Mouse (Mus musculus) kidney, adult 18-20 months (tissue): ENCODE measurements around the gene Siva1.

Experiments
- DNase-seq: peaks from one replicate; pipeline ENCODE4 v3.0.0; 2021

Siva1 gene

DNA sequence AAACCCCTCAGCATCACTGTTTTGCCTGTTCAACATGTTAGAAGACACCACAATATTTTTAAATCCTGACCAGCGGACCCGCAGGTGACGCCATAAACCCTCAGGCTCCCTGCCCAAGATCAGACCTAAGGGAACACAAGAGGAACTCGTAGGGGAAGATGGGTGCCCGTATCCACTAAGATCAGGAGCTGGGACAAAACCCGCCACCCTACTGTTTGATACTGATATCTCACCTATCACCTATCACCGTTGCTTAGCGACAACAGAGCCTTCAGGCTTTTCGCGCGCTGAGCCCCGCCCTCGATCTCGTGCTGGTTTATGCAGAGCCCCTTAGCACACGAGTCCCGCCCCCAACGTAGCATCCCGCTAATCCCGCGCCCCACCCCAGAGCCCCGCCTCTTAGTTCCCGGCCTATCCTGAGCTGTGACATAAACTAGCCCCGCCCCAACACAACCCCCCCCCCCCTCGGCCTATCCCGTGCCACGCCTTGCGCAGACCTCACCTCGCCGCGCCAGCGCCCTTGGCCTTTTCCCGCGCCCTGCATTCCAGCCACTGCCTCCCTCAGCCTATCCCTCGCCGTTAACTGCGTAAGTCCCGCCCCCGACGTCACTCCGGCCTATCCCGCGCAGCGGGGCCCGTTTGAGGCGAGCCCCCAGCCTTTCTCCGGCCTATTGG is at the start of gene Siva1:
Siva1 (plus strand) TSS at position 500 of the 675 bp plus-strand sequence.
- peak; percentile 97 for DNase-seq

DNA sequence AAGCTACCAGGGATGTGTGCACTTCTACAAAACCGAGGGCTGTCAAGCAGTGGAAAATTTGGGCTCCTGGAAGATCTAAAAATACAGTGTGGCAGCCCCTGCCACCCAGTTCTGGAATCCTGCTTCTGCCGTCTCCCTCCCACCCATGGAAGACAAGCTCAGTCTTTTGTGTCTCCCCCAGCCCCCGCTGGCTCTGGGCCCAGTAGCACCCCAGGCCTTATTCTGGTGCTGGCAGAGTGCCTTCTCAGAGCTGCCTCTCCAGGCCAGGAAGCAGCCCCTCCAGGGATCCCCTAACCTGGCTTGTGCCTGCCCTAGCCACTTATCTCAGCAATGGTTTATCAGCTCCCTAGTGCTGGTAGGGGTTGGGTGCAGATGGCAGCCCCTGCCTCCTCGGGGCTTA is 49.5 kb upstream of the Siva1 start:
- DNase-seq: no peak

DNA sequence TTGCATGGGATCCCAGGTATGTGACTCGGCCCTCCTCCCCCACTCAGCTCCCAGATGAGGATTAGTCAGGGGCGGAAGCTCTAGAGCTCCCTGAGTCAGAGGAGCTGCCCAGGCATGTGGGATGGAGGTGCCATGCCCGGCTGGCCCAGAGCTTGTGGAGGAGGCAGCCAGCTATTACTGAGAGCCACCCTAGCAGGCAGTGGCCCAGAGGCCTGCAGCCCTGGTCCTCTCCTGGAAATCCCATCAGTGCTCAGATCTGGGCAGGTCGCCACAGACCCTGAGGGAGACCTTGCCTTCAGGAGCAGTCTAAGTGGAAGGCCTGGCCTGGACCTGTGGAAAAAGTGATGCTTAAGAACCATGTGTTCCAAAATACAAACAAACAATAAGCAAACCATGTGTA is 48.9 kb upstream of the Siva1 start:
- DNase-seq: no peak

DNA sequence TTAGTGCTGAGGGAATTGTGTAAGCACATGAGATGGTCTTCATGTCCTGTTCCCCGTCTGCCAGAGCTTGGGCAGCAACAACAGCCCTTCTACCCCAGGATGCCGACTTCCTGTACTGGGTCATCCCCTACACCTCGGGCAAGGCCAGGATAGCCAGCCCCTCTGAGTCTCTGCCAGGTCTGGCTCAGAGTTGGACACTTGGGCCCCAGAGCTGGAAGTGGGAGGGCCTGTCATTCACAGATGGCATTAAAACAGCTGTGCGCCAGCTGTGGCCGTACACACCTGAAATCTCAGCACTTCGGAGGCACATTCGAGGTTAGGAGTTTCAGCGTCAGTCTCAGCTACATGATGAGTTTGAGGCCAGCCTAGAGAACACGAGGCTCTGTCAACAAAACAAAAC is 48.0 kb upstream of the Siva1 start:
- no peak for DNase-seq

DNA sequence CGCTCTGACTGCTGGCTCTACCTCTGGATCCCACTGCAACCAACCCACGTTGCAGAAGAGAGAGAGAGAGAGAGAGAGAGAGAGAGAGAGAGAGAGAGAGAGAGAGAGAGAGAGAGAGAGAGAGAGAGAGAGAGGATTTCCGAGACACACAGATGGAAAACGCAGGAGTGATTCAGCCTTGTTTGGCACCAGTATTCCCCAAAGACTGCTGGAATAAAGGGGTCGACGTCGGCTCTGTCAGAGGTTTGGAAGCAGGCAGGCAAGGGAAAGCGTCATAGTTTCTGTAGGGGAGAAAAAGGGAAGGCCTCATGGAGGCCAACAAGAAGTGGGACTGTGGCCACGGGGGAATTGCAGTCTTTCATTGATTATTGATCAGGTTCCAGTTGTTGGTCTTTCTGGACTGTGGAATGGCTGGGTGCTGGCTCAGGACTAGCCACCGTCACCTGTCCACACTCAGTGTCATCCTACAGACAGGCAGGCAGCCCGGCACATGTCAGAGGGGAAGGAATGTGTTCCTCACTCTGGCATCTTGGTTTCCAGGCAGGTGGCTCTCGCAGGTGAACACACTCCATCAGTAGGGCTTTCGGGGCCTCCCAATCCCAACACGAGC is 47.5 kb upstream of the Siva1 start:
- no peak for DNase-seq

DNA sequence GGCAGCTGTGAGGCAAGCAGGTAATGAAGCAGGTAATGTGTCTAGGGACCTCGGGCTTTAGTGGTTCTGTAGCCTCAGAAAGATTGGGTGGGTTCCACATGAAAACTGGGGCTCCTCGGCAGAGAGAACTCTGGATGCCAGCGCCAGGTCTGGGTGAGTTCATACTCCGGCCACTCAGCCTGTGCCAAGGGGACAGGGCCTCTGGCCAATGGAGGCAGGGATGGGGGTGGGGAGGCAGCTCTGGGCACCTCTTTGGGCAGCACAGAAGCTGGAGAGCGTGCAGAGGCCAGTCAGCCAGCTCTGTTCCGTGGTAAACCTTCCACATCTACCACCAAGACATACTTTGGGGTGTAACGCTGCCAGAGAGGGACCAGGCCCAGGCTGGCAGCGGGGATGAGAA is 46.9 kb upstream of the Siva1 start:
- DNase-seq: no peak

DNA sequence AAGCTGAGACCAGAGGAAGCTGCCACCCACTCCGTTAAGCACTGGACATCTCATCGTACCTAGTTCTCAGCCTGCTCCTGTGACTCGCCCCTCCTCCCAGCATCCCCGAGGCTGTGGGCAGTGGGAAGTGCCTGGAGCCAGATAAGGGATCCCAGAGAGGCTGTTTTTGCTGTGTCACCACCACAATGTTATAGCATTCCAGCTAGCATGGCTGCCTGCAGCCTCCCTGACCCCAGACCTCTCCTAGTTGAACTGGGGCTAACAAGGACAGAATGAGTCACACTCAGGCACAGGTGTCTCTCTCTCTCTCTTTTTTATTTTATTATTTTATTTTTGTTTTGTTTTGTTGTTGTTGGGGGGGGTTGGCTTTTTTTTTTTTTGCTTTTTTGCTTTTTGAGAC is 45.3 kb upstream of the Siva1 start:
- DNase-seq: no peak

DNA sequence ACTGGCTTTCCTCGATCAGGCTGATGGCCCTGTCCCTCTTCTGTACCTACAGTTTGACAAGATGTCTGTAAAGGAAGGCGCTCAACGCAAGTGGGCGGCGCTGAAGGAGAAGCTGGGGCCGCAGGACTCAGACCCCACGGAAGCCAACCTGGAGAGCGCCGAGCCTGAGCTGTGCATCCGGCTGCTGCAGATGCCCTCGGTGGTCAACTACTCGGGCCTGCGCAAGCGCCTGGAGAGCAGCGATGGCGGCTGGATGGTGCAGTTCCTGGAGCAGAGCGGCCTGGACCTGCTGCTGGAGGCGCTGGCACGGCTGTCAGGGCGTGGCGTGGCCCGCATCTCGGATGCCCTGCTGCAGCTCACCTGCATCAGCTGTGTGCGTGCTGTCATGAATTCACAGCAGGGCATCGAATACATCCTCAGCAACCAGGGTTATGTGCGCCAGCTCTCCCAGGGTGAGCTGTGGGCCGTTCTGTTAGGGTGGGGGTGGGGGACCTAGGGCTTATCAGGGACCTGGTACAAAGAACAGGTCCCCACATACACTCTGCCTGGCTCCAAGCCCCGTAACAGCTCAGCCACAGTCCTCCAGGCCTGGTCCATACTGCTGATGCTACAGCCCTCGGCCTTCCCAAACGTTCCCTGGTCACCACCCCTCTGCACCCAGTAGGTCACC is 44.4 kb upstream of the Siva1 start:
- no peak for DNase-seq

DNA sequence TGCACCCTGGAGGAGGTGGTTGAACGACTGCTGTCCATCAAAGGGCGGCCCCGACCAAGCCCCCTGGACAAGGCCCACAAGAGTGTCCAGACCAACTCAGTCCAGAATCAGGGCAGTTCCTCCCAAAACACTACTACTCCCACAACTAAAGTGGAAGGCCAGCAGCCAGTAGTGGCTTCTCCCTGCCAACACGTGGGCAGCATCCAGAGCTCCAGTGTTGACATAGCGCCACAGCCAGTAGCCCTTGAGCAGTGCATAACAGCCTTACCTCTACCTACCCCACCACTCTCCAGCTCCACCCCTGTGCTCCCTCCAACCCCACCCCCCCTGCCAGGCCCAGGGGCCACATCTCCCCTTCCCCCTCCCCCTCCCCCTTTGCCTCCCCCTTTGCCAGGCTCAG is 40.5 kb upstream of the Siva1 start:
- DNase-seq: no peak

DNA sequence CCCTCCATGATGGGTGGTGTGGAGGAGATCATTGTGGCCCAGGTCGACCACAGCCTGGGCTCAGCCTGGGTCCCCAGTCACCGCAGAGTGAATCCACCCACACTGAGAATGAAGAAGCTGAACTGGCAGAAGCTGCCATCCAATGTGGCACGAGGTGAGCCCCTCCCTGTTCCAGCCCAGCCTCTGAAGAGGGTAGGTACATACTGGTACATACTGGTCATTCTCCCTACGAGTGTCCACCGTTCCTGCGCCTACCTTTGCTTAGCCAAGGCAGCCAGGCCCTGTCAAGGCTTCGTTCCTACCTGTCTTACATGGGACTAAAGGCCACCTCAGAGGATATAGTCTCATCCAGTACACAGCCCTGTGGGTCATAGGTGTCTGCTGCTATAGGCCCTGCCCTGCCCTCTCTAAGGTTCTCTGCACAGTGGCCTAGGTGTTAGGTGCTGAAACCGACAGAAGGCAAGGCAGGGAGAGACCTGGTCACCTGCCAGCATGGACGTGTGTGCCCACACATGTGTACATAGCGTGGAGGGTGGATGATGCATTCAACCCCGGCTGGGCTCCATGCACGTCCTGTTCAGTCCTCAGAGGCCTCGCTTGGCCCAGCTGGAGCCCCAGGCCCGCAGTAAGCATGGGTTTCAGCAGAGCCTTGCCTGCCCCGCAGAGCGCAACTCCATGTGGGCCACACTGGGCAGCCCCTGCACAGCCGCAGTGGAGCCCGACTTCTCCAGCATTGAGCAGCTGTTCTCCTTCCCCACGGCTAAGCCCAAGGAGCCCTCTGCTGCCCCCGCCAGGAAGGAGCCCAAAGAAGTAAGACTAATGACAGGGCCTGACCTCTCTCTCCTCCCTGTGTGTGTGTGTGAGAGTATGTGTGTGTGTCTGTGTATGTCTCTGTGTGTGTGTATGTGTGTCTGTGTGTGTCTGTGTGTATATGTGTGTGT is 39.5 kb upstream of the Siva1 start:
- DNase-seq: peak; percentile 21

DNA sequence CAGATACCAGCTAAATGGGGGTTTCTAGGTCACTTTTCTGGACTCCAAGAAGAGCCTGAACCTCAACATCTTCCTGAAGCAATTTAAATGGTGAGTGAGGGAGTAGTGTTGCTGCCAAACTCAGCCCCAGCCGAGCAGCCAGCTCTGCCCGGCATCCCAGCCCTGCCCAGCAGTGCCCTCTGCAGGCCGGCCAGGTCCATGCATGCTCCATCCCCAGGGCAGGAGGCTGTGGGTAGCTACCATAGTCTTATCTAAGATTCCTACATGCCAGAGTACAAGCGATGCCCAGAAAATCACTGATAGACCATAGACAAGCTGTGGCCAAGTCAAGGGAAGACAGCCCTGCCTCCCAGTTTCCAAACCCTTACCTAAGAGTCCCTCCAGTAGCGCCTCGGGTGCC is 38.7 kb upstream of the Siva1 start:
- DNase-seq: peak; percentile 79

DNA sequence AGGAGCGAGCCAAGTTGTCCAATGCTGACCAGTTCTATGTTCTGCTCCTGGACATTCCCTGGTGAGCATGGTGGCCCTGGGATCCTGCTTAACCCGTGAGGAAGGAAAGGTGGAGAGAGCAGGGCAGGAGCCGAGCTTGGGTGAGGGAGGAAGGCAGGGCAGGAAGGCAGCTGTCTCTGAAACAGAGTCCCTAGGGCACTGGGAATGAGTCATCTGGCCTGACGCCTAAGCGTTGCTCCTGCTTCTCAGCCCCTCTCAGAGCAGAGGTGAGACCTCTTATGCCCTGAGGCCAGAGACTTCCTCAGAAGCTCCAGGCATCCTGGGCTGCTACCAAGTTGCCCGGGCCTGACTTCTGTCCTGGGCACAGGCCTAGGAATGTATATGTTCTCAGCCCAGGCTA is 37.5 kb upstream of the Siva1 start:
- no peak for DNase-seq

DNA sequence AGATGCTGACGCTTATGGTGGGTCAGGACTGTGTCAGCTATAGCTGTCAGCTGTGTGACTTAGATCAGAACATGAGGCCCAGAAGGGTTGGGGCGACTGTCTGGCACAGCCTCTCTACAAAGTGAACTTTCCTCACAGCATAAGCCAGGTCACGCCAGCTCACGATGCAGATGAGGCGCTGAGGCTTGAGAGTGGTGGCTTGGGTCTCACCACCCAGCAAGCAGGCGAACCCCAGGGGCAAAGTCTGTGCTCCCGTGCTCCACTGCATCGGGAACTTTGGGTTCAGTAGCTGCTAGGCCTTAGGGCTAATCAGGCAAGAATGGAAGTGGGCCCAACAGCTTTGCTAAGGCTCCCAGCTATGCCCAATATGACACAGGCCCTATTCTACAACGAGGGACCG is 35.4 kb upstream of the Siva1 start:
- DNase-seq: peak; percentile 22

DNA sequence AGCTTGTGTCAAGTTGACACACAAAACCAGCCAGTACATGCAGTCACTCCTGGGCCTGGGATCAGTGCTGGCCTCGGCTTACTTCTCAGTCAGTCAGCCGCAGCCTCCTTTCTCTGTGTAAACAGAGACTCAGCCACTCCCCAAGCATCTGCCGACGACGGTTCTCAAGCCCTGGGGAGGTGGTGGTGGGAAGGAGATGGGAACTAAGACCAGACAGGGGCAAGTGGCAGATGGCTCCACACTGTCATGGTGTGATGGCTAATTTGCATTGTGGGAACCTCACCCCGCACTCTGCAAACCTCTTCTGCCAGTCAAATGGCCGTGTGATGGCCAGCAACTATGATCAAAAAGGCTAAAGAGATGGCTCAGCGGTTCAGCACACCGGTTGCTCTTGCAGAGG is 27.8 kb upstream of the Siva1 start:
- no peak for DNase-seq

DNA sequence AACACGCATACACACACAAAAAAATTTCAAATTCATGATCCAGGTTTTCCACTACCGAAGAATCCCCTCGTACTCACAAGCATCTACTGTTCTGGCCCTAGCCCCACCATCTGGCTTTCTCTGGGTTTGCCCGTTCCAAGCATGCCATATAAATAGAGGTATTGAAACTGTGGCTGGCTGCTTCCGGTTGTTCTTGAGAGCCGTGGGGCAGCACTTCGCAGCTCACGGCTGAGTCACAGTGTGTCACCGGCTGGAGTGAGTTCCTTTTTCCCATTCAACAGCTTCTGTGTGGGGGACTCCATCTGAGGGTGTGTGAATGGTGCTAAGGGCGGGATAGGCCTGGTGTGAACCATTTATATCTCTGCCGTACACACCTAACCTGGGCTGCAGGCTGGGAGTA is 27.3 kb upstream of the Siva1 start:
- DNase-seq: no peak

DNA sequence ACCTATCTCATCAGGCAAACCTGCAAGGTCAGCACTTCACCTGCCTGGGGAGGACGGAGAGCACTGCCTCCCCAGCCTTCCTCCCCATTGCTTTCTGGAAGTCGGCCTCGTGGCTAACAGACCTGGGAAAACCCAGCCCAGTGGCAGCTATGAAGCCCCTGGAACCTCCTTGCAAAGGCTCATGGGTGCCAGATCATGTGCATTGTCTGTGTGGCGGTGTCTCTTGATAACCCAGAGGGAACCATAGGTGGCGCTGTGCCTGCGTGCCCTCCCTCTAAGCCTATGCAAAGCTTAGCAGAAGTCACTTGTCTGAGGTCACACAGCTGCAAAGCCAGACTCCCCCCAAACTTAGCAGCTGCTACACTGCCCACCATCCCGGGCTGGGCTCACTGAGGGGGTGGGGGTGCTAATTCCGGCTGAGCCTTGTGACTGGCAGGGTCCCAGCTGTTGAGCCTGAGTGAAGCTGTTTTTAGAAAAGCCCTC is 26.5 kb upstream of the Siva1 start:
- DNase-seq: peak; percentile 68

DNA sequence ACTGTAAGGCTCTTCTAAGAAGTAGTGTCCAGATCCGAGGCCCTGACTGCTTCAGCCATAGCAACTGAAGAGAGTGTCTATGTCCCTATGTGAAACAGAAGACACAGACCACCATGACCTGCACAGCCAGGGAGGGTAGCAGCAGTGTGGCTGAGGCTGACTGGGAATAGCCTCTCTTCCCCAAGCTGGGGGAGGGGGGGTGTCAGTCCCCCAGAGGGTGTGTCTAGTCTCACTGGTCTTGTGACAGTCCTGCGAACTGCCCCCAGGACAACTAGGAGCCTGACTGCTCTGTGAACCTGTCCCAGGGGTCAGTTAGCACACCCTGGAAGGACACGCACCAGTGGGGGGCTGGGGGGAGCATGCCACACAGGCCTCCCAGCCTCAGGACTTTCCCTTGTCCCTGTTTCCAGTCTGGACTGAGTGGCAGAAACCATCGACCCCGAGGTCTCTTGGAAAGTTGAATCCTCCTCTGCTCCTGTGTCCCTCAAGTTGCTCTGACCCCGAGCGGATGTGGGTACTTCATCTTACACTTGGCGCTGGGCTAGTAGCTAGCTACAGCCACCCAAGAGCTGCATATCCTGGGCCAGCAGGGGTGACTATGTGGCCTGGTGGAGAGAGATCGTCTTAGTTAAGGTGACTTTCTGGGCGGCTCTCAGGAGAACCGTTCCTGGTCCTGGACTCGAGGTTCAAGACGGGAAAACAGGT is 25.3 kb upstream of the Siva1 start:
- peak; percentile 47 for DNase-seq

DNA sequence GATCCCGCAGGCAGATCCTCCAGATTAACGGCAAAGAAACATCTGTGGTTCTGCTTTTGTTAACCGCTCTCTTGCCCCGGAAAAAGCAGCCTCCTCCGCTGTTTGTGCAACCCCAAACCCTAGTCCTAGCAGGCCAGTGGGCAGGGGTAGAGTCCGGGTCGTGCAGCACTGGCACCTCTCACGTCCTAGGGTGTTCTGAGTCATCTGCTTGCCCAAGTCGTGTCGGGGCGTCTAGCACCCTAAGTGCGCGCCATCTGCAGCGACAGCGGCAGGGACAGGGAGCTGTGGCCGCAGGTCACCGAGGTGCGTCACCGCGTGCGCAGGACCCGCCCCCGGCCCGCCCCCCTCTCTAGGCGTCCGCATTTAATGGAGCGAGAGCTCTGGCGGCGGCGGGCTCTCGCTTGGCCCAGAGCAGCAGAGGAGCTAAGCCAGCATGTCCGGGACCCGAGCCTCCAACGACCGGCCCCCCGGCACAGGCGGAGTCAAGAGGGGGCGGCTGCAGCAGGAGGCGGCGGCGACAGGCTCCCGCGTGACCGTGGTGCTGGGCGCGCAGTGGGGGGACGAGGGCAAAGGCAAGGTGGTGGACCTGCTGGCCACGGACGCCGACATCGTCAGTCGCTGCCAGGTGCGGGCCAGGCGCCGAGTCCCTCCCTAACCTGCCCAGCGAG is 24.7 kb upstream of the Siva1 start, which contains the start of gene Adssl1:
Adssl1 (plus strand) TSS at position 360 of the 668 bp plus-strand sequence.
- DNase-seq: peak; percentile 73

DNA sequence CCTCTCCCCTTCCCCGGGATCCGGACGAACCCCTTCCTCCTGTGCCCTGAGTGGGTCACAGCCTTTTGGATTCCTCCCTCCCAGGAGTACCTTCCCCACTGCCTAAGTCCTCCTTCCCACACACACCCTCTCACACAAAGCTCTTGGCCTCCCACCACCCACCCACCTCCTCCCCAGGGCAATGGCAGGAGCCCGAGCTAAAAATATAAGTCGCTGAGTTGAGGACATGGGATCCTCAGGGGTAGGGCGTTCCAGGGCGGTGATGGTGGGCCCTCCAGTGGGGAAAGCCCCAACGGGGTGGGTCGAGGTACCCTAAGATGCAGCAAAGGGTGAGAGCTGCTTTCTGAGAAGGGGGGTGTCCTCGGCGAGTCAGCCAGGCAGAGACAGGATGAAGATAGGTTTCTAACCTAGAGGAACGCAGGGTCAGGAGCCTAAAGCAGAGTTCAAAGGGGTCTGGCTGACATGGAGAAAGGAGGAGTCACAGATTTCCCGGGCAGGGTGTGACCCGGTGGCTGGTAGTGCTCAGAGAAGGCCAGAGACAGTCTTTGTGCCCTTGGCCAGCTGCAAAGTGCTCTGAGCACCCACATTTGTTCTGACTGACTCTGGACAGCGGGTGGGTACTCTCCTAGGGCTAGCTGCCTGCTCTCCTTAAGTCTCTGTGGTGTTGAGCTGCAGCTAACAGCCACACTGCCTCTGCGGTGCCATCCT is 24.0 kb upstream of the Siva1 start:
- no peak for DNase-seq

DNA sequence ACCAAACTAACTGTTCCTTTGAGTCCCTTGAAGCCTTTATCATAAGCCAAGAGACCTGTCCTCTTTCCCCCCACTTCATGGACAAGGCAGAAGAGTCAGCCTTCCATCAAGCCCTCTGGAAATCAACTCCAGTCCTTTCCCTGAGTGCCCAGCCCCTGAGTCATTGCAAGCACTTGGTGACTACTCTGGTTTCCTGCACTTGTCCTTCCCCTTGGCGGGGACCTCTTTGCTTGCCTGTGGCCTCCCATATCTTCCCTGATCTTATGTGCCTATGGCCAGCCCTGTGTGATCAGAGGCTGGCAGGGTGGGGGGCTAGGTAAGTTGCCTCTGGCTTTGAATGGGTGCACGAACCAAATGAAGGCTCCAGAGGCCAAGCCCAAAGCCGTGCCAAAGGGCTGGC is 22.6 kb upstream of the Siva1 start:
- DNase-seq: no peak

DNA sequence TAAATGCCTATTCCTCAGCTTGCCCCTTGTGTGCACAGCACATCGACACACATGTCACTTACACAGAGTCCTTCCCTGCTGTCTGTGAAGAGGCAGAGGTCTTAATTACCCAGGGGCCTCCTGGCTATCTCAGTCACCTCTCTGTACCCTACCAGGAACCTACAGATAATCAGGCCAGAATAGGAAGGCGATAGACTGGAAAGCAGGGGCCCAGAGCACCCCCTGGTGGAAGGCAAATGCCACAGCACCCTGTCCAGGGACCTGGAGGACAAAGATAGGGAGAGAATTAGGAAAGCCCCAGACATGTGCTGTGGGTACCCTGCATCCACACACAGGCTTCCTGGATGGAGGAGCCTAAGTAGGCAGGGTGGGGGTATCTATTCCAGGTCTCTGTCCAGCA is 20.7 kb upstream of the Siva1 start:
- peak; percentile 53 for DNase-seq
